Mouse (Mus musculus): ENCODE measurements at regions not wholly inside any gene's neighbourhood (a gene's known extent, or its start where the extent isn't known, plus 50 kb on each side); places are given as distances from the start of the nearest gene placed in this dataset.

DNA sequence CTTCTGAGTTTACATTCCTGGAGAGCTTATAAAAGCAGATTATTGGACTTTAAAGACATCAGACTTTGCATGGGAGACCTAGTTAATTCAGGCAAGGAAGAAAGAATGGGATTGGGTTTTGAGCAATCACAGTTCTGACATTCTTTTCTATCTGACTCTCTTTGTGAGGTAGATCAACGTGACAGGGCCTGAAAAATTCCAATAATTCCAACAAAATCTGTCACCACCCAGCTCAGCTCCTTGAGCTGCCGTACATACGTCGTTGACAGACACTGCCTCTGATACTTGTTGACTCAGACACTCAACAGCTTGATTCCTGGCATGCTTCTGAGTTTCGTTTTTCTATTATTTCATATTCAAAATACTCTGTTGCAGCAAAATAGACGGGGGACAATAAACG, 53.2 kb upstream of the 4930432M17Rik start:
- no peak for TF ChIP-seq CTCF (conservative IDR thresholded peaks at IDR 0.05; ENCODE audit: insufficient read depth, insufficient read length, low read depth, low read length)
- no peak for TF ChIP-seq POLR2A (IDR thresholded peaks at IDR 0.05; ENCODE audit: low read depth, low read length)

All from kidney, adult 2 months (tissue).